ENCODE assay signal across 20 mouse cellular contexts in genomic region chr5:36067651-36068181, GRCm38 (mm10).
DNase-seq lines count a peak whose midpoint lies in the region; ATAC-seq lines count a peak whose summit lies in the region.
"Had no signal": no experiment of that assay in that cellular context is flagged by ENCODE, and none has a peak within 500 bp of the region (broad histone marks: within the 10 kb centered on the region; RNA-seq: fewer than 3 reads in every experiment).

No protein-coding gene starts in this region.

- H3K27me3 ChIP-seq in forebrain, embryonic 13.5 days: peaks cover 17% of the 10 kb centered on the region
- no peaks in the 10 kb centered on the region for H3K27me3 ChIP-seq in forebrain, embryonic 11.5 days (ENCODE audit: control insufficient read depth, insufficient read depth, low read length)
- peaks cover 37% of the 10 kb centered on the region for H3K27me3 ChIP-seq in kidney, embryonic 15.5 days
- H3K27me3 ChIP-seq: embryonic facial prominence, embryonic 13.5 days had no signal

- no peak overlapping the region for H3K9ac ChIP-seq in forebrain, embryonic 13.5 days
- H3K9ac ChIP-seq in forebrain, embryonic 11.5 days (ENCODE audit: low read length): no peak overlapping the region
- H3K9ac ChIP-seq in kidney, embryonic 15.5 days: no peak overlapping the region
- H3K9ac ChIP-seq: embryonic facial prominence, embryonic 13.5 days; midbrain, embryonic 12.5 days had no signal

- no peaks in the 10 kb centered on the region for H3K9me3 ChIP-seq in forebrain, embryonic 13.5 days (replicated peaks)
- no peaks in the 10 kb centered on the region for H3K9me3 ChIP-seq in forebrain, embryonic 11.5 days (ENCODE audit: control insufficient read depth, low read length)
- H3K9me3 ChIP-seq in kidney, embryonic 15.5 days (replicated peaks): no peaks in the 10 kb centered on the region
- H3K9me3 ChIP-seq: embryonic facial prominence, embryonic 13.5 days; limb, embryonic 10.5 days; midbrain, embryonic 12.5 days had no signal

- H3K4me1 ChIP-seq in forebrain, embryonic 13.5 days: peaks cover 29% of the 10 kb centered on the region
- peaks cover 11% of the 10 kb centered on the region for H3K4me1 ChIP-seq in forebrain, embryonic 11.5 days (replicated peaks; ENCODE audit: control insufficient read depth, insufficient read depth, low read length)
- H3K4me1 ChIP-seq in kidney, embryonic 15.5 days: peaks cover 25% of the 10 kb centered on the region

- H3K4me2 ChIP-seq in forebrain, embryonic 13.5 days: no peak overlapping the region
- H3K4me2 ChIP-seq in forebrain, embryonic 11.5 days (ENCODE audit: low read depth, low read length, severe bottlenecking): no peak overlapping the region
- H3K4me2 ChIP-seq in kidney, embryonic 15.5 days: no peak overlapping the region
- H3K4me2 ChIP-seq: embryonic facial prominence, embryonic 13.5 days; heart, embryonic 11.5 days; liver, embryonic 11.5 days; midbrain, embryonic 12.5 days had no signal

- WGBS in forebrain, embryonic 13.5 days: 12% methylated on average over 8 of the region's 8 CpGs
- WGBS in forebrain, embryonic 11.5 days: 15% methylated on average over 8 of the region's 8 CpGs
- 36% methylated on average over 8 of the region's 8 CpGs for WGBS in kidney, embryonic 15.5 days

- no peaks in the 10 kb centered on the region for H3K36me3 ChIP-seq in forebrain, embryonic 13.5 days (ENCODE audit: poor library complexity, severe bottlenecking)
- H3K36me3 ChIP-seq in forebrain, embryonic 11.5 days (ENCODE audit: control insufficient read depth, insufficient read depth, low read length): no peaks in the 10 kb centered on the region
- H3K36me3 ChIP-seq in kidney, embryonic 15.5 days: no peaks in the 10 kb centered on the region
- H3K36me3 ChIP-seq: embryonic facial prominence, embryonic 13.5 days; limb, embryonic 10.5 days; midbrain, embryonic 12.5 days had no signal

- no peak overlapping the region for H3K4me3 ChIP-seq in forebrain, embryonic 13.5 days
- no peak overlapping the region for H3K4me3 ChIP-seq in forebrain, embryonic 11.5 days (ENCODE audit: low read depth, low read length)
- H3K4me3 ChIP-seq in kidney, embryonic 15.5 days (replicated peaks): no peak overlapping the region
- H3K4me3 ChIP-seq: embryonic facial prominence, embryonic 13.5 days; limb, embryonic 10.5 days; midbrain, embryonic 12.5 days had no signal

- H3K27ac ChIP-seq in forebrain, embryonic 13.5 days: 0 out of 2 replicates have a peak overlapping the region, but pooled peaks have one; percentile 11
- H3K27ac ChIP-seq in forebrain, embryonic 11.5 days (ENCODE audit: low read depth, low read length): no peak overlapping the region
- H3K27ac ChIP-seq in kidney, embryonic 15.5 days: no peak overlapping the region
- H3K27ac ChIP-seq: embryonic facial prominence, embryonic 13.5 days; limb, embryonic 10.5 days; midbrain, embryonic 12.5 days had no signal

- 0 out of 2 replicates have a peak, but pooled peaks have one; percentile 29 for ATAC-seq in forebrain, embryonic 13.5 days
- no peak; the same call in 1 of the 2 replicates for ATAC-seq in forebrain, embryonic 11.5 days (replicated peaks; ENCODE audit: low FRiP score)
- peak; percentile 73 for ATAC-seq in kidney, embryonic 15.5 days (replicated peaks; ENCODE audit: low FRiP score)
- ATAC-seq: inflammation-experienced regulatory T-cells, adult 6 months had no signal

- DNase-seq in forebrain, embryonic 11.5 days (ENCODE audit: low spot score): no peak
- DNase-seq in kidney, adult 11 months: no peak
- DNase-seq in Muller cell, postnatal 12 days (ENCODE audit: inconsistent ontology term): peak; percentile 37
- peak; percentile 16 for DNase-seq in mesoderm, embryonic 11.5 days (ENCODE audit: low read depth, low spot score)
- no peak for DNase-seq in urinary bladder, postnatal 36 days (ENCODE audit: low spot score in 2 of 2)
- DNase-seq: adrenal gland, adult 8-10 months; cerebellum, adult 11 months; cerebellum, postnatal 14 days; heart, postnatal 14 days; lung, adult 2 months; lung, postnatal 36 days; thymus, postnatal 25 days had no signal

Comparison
In these comparisons a context has a peak if more than half of its experiments do, and no peak if none do; other contexts are left out.
1. DNase-seq: peak in Muller cell, postnatal 12 days (single experiment) and mesoderm, embryonic 11.5 days (single experiment); none in forebrain, embryonic 11.5 days (single experiment), kidney, adult 11 months (single experiment) and urinary bladder, postnatal 36 days (0 of 2).